Mouse (Mus musculus) embryonic fibroblast, embryonic 13.5 days (primary cell): ENCODE measurements at regions not wholly inside any gene's neighbourhood (a gene's known extent, or its start where the extent isn't known, plus 50 kb on each side); places are given as distances from the start of the nearest gene placed in this dataset.

Experiments used
- CTCF ChIP-seq: IDR thresholded peaks from 2 replicates; pipeline ENCODE4 v1.5.1; 2011; ENCODE audit warnings: mild to moderate bottlenecking, control low read depth, low read length, moderate library complexity, borderline replicate concordance; ENCODE audit not compliant: insufficient read depth
- POLR2A ChIP-seq: IDR thresholded peaks from 2 replicates; pipeline ENCODE4 v1.6.1; 2011; ENCODE audit warnings: low read depth, mild to moderate bottlenecking, control low read depth, low read length, moderate library complexity

DNA sequence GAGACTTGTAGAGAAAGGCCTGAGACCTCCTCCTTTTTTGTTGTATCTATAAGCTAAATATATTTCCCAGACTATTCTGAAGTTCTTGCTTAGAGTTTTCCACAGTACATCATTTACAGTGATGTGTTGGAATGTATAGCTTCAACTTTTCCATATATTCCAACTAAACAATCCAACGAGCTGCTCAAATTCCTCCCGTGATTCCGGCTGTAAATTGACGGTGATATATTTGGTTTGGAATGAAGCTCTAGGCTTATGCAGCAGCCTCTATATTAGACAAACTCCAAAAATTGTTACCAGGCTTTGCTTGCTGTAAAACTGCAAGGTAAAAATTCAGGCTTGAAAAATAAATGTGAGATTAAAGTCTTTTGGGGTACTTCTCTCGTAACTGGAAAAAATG, 112.7 kb upstream of the Klf12 start:
- TF ChIP-seq CTCF (no peak), POLR2A (no peak)
